In the genomic region with DNA sequence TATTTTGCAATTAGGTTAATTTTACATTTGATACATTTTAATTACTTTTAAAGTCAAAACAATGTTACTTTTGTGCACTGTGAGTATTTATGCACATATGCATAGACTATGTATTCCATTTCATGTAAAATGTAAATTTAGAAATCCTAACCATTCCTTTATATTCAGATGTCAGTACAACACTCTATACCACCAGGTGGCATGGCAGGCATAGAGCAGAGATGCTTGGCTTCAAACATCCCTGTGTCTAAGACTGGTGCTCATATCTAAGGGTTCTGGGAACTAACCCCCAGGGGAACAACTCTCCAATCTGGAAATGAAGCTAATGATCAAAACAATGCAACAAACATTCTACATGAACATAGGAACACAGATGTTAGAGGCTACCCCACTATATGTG, we compare ENCODE assay signal across 14 mouse cellular contexts. TPM values are rescaled to one million over a fixed set of nuclear protein-coding genes. Genes with fewer than 3 reads are reported as not detected.
DNase-seq lines count a peak whose midpoint lies in the region; ATAC-seq and TF ChIP-seq lines count a peak whose summit lies in the region.
"Had no signal": no experiment of that assay in that cellular context is flagged by ENCODE, and none has a peak within 500 bp of the region (broad histone marks: within the 10 kb centered on the region; RNA-seq: fewer than 3 reads in every experiment).

No protein-coding gene starts in this region.

- H3K27ac ChIP-seq in limb, embryonic 11.5 days (replicated peaks; ENCODE audit: low read depth, low read length): no peak overlapping the region
- no peak overlapping the region for H3K27ac ChIP-seq in limb, embryonic 10.5 days
- H3K27ac ChIP-seq: liver, embryonic 14.5 days had no signal

- CTCF ChIA-PET in Patski (lab: Charles Lee): interaction anchor here (1.3 to 4.1 kb wide), 4 partner anchors 9 to 163 kb away, joined by 3 to 20 read pairs (median 5); no protein-coding TSS in a partner anchor

- DNase-seq in embryo, embryonic 11 days: peak; percentile 13
- DNase-seq in embryo, embryonic 9.5 days (ENCODE audit: extremely low spot score): no peak
- DNase-seq in limb, embryonic 11.5 days (ENCODE audit: low spot score): no peak
- DNase-seq in limb, embryonic 10.5 days (ENCODE audit: low spot score): no peak
- no peak for DNase-seq in Patski (ENCODE audit: low read depth, low spot score)
- no peak for DNase-seq in thymus, postnatal 25 days
- DNase-seq in cerebellum, postnatal 36 days: no peak
- DNase-seq: cerebellum, postnatal 14 days; heart, postnatal 10 days; kidney, postnatal 4 days had no signal

- H3K27me3 ChIP-seq in limb, embryonic 11.5 days (ENCODE audit: control insufficient read depth, insufficient read depth, low read length): no peaks in the 10 kb centered on the region
- H3K27me3 ChIP-seq in limb, embryonic 10.5 days (ENCODE audit: low read depth, poor library complexity, severe bottlenecking): no peaks in the 10 kb centered on the region
- H3K27me3 ChIP-seq in Patski: no peaks in the 10 kb centered on the region

- no peaks in the 10 kb centered on the region for H3K4me1 ChIP-seq in limb, embryonic 11.5 days (ENCODE audit: control insufficient read depth, insufficient read depth, low read length)
- no peaks in the 10 kb centered on the region for H3K4me1 ChIP-seq in limb, embryonic 10.5 days

- TF ChIP-seq CTCF in Patski (IDR thresholded peaks at IDR 0.05): peak; percentile 68

- in situ Hi-C loops in Patski (cut with MboI; ENCODE audit: low pct_unique_long_range_greater_than_20kb): loop anchor here (10.0 kb wide), 1 partner anchor 53 kb away; a partner anchor contains a TSS

- POLR2A ChIA-PET in Patski (lab: Charles Lee): no interaction called here

- no peaks in the 10 kb centered on the region for H3K36me3 ChIP-seq in limb, embryonic 11.5 days (ENCODE audit: control insufficient read depth, insufficient read depth, low read length)
- H3K36me3 ChIP-seq in limb, embryonic 10.5 days: no peaks in the 10 kb centered on the region

- H3K4me3 ChIP-seq in limb, embryonic 11.5 days (ENCODE audit: low read depth, low read length): no peak overlapping the region
- H3K4me3 ChIP-seq in limb, embryonic 10.5 days: no peak overlapping the region

- H3K9me3 ChIP-seq in limb, embryonic 11.5 days (ENCODE audit: control insufficient read depth, low read length): no peaks in the 10 kb centered on the region
- H3K9me3 ChIP-seq in limb, embryonic 10.5 days (replicated peaks): no peaks in the 10 kb centered on the region

- 0 out of 2 replicates have a peak, but pooled peaks have one; percentile 35 for ATAC-seq in limb, embryonic 11.5 days (ENCODE audit: insufficient number of reproducible peaks, low FRiP score, low TSS enrichment, low read depth)
- ATAC-seq in Patski: no peak
- ATAC-seq in megakaryocyte-erythroid progenitor cell, adult 5-6 weeks (replicated peaks; ENCODE audit: low FRiP score, low TSS enrichment, poor library complexity, severe bottlenecking): peak; percentile 81

- H3K9ac ChIP-seq in limb, embryonic 11.5 days (ENCODE audit: low read length): no peak overlapping the region
- H3K9ac ChIP-seq: liver, embryonic 14.5 days had no signal

- H3K4me2 ChIP-seq in limb, embryonic 11.5 days (ENCODE audit: low read depth, severe bottlenecking): no peak overlapping the region

RNA-seq across cellular contexts. Expression of a gene that starts 56.6 kb away (rescaled TPM):
- polyA plus RNA-seq in limb, embryonic 11.5 days (2014; fragmentation: Nextera tagmentation; extraction: Ambion mirVana): 0.35 and 0.75 TPM in 2 replicates
- 0.09 and 0.11 TPM in 2 replicates for polyA plus RNA-seq in limb, embryonic 10.5 days (2016; fragmentation: Nextera tagmentation; extraction: Ambion mirVana)
- 106 TPM for polyA plus RNA-seq in Patski (2021)
- 1.0 and 1.7 TPM in 2 replicates for total RNA-seq in megakaryocyte-erythroid progenitor cell, adult 5-6 weeks (2014; fragmentation: Nextera tagmentation)
- 1.8 TPM in 1 of 2 replicates, not detected in the other for total RNA-seq in megakaryocyte-erythroid progenitor cell, adult 5-6 weeks (2017)
- total RNA-seq: neutrophil, adult 5-6 weeks had no signal
- polyA plus RNA-seq: small intestine, adult 2 months had no signal

Comparison
In these comparisons a context has a peak if more than half of its experiments do, and no peak if none do; other contexts are left out.
1. RNA of a gene that starts 56.6 kb away (polyA plus RNA-seq): 106 TPM in Patski (single experiment); 0.35 to 0.75 TPM in limb, embryonic 11.5 days and 0.09 to 0.11 TPM in limb, embryonic 10.5 days; every median in the first group is over 10 times any median in the second.